Mouse (Mus musculus) C2C12 (cell line): ENCODE measurements around the gene Ctse.

Source experiments
- CEBPB ChIP-seq: IDR thresholded peaks from one replicate; pipeline ENCODE4 v1.6.1; 2011; ENCODE audit warnings: low read depth, mild to moderate bottlenecking, control low read depth, moderate library complexity
- CTCF ChIP-seq: IDR thresholded peaks from one replicate; pipeline ENCODE4 v1.5.1; 2011; ENCODE audit not compliant: control insufficient read depth, insufficient read depth, insufficient read length
- MAX ChIP-seq: IDR thresholded peaks from one replicate; pipeline ENCODE4 v1.6.1; 2011; ENCODE audit warnings: mild to moderate bottlenecking, control low read depth
- MYOG ChIP-seq: IDR thresholded peaks from one replicate; pipeline ENCODE4 v1.6.1; 2011; ENCODE audit not compliant: control insufficient read depth, insufficient read length; ENCODE audit errors: extremely low read depth
- USF1 ChIP-seq: IDR thresholded peaks from one replicate; pipeline ENCODE4 v1.6.1; 2011; ENCODE audit warnings: low read depth, mild to moderate bottlenecking, control low read depth, moderate library complexity

- TF ChIP-seq USF1, result no peak
- TF ChIP-seq CTCF, result no peak
- TF ChIP-seq MAX, result no peak
- TF ChIP-seq CEBPB, result no peak
- TF ChIP-seq MYOG, result no peak
Observed at GRCm38 (mm10) chr1:131624175-131624835, 13.8 kb upstream of the Ctse start.
